Mouse (Mus musculus) olfactory bulb, adult 2 months (tissue): ENCODE measurements around the gene Med13l.

ENCODE experiments used
- CTCF ChIP-seq: fragments of 200-500 bp; IDR thresholded peaks from 2 replicates; pipeline ENCODE4 v1.5.1; 2012; ENCODE audit warnings: low read depth, mild to moderate bottlenecking, low read length, moderate library complexity; ENCODE audit not compliant: insufficient read depth
- POLR2A ChIP-seq: fragments of 200-500 bp; IDR thresholded peaks from 2 replicates; pipeline ENCODE4 v1.6.1; 2012; ENCODE audit warnings: mild to moderate bottlenecking, low read depth, low read length, moderate library complexity; ENCODE audit not compliant: insufficient read depth

- TF ChIP-seq CTCF (no peak), POLR2A (no peak)
These were observed 155.0 kb downstream of the Med13l start for GRCm38 (mm10) chr5:118715518-118715917.
